Mouse (Mus musculus): Measurements from ENCODE around the gene Ptk7.
"Not testable (repeated sequence)": the region's sequence is repeated elsewhere in the genome, so short reads cannot be mapped to it uniquely, and the experiment has no call there.

Gene Ptk7

DNA sequence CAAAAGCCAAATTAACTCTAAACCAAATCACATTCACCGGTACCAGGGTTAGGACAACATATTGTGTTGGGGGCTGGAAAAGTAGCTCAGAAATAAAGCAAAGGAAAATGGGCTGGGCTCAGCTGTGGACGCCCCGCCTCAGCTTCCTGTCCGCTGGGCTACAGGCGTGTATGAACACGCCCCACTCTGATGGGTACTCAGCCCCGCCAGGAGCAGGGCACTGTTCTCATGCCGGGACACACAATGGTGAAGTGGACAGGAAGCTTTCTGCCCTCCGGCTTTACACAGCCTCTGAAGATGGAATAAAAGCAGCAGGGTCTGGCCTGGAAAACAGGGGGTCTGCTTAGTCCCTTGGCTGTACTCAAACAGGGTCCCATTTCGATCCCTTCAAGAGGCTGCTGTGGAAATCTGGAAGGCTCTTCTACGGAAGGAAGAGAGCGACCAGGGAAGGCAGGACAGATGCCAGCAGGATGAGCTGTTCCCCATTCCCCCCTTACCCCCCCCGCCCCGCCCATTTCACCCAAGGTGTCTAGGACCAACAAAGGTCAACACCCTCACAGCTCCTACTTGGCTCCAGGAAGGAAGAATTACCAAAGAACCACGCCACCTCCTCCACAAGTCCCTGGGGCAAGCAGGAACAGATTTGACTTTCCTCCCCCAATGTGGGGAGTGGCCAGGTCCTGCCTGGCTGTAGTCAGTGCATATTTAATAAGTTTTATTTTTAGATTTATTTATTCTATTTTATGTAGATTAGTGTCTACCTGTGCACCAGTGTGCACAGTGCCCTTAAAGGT is 19.4 kb downstream of the Ptk7 start:
- no peak for DNase-seq (ENCODE audit: low read depth, low spot score)

DNA sequence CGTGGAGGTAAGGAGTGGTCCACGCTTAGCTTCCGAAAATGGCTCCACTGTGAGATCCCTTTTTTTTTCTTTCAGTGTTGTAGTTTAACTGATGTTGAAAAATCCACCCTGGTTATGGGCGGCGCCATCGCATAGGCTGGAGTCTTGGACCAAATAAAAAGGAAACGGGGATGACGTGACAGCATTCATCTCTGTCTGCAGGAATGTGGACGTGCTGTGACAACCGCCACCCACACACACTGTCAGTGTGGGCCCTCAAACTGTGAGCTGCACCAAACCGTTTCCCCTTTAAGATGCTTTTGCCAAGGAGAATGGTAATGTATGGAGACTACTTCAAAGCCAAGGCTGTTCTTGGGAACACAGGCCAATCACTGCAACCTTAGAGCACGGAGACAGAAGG is 23.3 kb downstream of the Ptk7 start:
- DNase-seq (ENCODE audit: low read depth, low spot score), result no peak

DNA sequence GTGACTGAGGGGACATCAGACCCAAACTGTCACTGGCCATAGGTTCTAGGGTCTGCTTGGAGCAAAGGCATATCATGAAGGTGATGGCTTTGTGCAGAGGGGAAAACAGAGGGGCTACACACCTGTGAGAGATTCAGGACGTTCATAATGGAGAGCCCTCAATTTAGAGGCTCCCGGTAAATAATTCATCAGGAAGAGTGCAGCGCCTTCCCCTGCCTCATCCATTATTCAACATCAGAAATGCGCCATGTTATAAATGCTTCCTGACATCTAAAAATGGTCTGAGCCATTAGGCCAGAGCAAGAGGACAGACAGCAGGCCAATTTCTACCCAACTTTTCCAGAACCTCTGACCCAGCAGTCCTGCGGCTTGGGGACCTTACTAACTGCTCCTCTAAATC is 24.2 kb downstream of the Ptk7 start:
- no peak for DNase-seq (ENCODE audit: low read depth, low spot score)

DNA sequence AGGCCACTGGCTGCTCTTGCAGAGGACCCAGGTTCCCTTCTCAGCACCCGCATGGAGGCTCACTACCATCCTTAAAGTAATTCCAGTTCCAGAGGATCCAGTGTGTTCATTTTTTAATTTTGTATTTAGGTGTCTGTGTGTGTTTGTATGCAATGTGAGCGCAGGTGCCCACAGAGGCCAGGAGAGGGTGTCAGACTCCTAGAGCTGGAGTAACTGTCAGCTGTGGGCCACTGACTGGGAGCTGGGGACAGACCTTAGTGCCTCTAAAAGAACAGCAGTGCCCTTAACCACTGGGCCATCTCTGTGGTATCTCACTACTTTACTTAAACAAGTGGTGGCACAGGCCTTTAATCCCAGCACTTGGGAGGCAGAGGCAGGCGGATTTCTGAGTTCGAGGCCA is 26.1 kb downstream of the Ptk7 start:
- DNase-seq (ENCODE audit: low read depth, low spot score), result no peak

DNA sequence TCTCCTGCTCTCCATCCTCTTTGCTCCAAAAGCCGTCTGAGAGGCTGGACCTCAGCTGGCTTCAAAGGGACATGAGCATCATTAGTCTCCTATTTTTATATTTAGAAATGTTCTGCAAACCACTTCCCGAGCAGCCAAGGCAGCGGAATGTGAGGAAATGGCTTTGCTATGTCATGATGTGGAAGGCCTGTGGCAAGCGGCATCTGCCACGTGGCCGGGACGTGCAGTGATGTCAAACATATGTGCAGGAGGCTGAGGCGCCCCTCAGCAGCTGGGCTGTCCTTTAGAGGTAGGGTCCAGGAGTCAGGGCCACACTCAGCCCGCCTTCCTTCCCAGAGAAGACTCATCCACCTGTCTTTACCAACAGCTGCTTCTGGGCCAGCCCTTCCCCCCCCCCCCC is 27.1 kb downstream of the Ptk7 start:
- peak; percentile 51 for DNase-seq (ENCODE audit: low read depth, low spot score)

DNA sequence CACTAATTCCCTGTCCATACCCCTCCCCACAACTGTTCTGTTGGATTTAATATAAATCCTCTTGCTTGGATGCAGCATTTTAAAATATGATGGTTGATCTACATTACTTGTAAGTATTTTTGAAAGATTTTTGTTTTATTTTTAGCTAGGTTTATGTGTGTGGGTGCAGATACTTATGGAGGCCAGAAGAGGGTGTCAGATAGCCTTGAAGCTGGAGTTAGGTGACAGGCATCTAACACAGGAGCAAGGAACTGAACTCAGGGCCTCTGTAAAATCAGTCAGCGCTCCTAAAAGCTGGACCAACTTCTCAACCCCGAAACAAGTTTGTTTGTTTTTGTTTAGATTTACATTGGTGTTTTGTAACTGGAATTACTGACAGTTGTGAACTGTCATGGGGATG is 28.7 kb downstream of the Ptk7 start:
- DNase-seq (ENCODE audit: low read depth, low spot score), result no peak

DNA sequence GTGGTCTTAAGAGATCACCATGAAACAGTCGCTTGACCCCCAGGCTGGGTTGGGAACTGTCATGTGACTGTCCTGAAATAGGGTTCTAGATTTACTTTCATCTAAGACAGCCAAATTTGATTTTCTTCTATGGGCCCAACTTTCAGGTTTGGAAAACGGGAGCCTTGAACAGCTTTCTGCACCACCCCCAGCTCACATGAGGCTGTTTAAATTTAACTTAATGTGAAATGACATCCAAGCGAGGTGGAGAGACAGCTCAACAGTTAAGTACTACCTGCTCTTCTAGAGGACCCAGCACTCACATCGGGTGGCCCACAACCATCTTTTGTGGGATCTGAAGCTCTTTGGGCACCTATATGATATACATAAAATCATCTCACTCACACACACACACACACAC is 30.3 kb downstream of the Ptk7 start:
- no peak for DNase-seq (ENCODE audit: low read depth, low spot score)

DNA sequence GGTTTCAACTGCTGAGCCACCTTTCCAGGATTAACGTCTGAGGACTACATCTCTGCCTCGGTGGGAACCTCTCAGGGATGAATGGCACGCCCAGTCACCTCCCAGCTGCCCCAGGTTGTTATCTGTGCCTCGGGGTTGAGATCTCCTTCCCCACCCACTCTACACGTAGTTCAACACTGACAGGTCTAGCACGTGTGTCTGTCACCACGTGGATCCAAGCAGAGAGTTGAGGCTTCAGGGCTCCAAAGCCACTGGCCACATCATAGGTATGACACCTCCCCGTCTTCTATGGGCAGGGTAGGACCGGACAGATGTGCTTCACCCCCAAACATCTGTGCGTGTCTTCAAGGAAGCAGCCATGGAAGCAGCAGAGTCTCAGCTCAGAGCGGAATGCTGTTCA is 31.3 kb downstream of the Ptk7 start:
- no peak for DNase-seq (ENCODE audit: low read depth, low spot score)

DNA sequence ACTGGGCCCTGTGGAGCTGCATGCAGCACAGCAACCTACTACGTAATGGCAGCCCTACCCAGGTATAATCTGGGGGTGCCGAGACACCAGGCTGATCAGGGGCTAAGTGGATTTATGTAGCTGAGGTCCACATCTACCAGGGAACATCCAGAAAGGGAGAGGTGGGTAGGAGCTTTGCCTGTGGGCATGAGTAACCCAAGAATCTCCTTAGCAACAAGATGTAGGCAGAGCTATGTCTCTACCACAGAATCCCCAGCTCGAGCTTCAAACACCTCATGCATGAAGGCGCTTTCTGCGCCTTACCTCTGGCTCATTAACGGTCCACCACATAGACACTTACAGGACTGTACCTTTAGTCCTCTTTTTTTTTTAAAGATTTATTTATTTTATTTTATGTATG is 34.0 kb downstream of the Ptk7 start:
- DNase-seq (ENCODE audit: low read depth, low spot score), result no peak

DNA sequence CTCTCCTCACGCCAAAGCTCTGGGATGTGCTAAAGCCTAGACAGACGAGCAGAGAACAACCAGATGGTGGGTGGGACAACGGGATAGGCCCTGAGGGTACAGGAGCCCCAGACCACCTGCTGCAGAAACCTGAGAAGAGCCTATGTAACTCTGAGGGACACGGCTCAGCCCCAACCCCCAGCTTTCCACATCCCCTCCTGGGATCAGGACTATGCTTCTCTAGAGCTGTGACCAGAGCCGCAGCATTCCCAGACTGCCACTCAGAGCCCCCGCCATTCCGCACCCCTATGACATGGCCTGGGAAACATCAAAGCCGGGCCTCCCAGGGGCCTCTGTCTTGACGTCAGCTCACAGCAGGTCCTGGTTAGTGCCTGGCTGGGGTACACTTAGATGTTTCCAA is 34.7 kb downstream of the Ptk7 start:
- DNase-seq (ENCODE audit: low read depth, low spot score), result peak; percentile 56

DNA sequence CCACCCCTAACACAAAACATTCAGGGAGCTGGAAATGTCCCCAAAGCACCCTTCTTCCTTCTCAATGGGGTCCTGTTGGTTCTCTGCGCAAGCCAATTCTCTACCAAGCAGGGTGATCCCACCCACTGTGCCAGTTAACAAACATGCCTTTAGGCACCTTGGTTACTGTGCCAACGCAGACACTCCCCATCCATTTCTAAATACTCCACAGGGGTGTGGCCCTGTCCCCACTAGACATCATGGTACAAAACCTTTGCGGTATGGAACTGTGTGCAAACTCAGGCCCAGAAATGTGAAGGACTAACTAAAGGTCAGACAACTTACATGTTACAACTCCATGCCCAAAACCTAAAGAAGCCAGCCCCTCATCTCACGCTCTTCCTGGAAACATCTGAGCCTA is 36.2 kb downstream of the Ptk7 start:
- DNase-seq (ENCODE audit: low read depth, low spot score), result no peak

DNA sequence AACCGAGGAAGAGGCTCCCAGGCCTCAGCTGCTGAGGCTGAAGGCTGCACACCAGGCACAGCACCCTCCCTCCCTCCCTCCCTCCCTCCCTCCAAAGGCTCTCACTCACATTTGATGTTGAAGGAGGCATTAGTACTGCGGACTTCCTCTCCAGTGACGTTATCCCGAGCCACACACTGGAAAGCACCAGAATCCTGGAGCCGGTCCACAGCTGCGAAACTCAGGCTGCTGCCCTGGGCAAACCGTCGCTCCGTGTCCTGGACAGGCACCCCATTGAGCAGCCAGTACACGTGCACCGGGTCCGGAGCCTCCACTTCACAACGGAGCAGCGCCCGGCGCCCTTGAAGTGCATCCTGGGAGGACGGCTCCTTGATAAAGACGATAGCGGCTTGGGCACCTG is 37.9 kb downstream of the Ptk7 start:
- DNase-seq (ENCODE audit: low read depth, low spot score), result no peak

DNA sequence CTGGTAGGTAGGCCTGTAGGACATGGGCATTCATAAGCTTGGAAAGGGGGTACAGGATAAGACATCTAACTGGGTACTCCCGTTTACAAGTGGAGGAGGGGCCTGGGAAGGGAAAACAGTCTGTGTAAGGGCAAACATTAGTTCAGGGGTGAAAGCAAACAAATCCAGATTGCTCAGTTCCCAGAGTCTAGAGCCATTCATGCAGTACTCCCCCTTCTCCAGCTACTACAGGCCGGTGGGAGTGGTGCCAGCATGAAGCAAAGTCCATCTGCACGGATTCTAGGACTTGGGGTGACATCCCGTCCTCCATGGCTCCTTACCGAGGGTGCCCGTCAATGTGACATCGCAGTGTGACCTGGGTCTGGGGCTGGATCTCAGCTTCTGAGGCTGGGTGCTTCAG is 38.9 kb downstream of the Ptk7 start:
- no peak for DNase-seq (ENCODE audit: low read depth, low spot score)

DNA sequence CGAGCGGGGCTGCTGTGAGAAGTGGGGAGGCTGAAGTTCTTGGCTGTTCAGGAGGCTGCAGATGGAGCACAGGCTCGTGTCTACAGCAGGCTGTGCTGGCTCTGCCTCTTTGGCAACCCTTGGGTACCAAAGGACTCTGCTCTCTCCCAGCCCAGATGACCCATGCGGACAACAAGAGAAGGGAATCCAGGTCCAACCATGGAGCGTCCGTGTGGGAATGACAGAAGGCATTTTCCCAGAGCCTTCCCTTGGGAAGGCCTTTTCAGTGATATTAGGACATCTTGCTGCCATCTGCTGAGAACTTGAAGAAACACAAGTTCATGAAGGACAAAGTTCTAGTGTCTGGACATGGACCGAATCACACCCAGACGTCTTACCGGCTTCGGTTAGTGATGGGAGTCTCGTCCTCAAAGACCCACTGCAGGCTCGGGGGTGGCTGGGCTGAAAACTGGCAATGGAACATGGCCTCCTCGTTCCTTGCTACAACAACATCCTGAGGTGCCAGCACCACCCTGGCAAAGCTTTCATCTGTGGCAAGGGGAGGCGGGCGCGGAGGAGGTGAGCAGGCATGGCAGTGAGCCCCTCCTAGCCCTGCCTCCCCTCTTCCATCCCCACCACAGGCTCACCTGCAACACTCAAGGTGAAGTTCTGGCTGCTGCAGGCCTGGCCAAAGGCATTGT is 39.5 kb downstream of the Ptk7 start:
- no peak for DNase-seq (ENCODE audit: low read depth, low spot score)

DNA sequence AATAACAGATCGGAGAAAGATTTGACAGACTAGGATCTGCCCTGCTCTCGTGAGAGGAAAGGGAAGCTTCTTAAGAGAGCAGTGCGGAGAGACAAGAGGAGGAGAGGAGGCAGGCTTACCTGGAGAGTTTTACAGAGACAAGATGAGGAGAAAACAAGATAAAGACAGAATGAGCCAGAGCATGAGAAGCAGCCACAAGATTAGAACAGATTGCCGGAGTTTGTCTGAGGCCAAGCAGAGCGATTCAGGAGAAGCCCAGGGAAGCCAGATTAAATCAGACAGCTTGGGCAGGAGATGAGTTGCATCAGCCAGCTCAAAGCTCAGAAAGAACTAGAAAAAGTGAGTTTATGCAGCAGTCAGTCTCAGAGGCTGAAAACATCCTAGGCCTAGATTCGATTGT is 40.4 kb downstream of the Ptk7 start:
- no peak for DNase-seq (ENCODE audit: low read depth, low spot score)

DNA sequence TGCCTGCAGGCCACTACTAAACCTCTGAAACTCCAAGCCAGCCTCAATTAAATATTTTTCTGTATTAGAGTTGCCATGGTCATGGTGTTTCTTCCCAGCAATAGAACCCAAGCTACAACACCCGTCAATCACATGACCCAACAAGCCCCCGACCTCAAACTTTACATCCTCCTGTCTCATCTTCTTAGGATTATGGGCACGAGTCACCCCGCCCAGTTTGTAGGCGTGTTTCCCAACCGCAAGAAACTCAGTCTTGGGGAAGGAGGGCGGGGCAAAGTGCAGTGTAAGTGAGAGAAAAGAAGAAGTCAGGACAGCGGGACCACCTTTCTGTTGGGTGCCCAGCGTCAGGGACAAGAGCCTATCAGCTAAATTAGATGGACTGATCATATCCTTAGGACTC is 41.1 kb downstream of the Ptk7 start:
- no peak for DNase-seq (ENCODE audit: low read depth, low spot score)

DNA sequence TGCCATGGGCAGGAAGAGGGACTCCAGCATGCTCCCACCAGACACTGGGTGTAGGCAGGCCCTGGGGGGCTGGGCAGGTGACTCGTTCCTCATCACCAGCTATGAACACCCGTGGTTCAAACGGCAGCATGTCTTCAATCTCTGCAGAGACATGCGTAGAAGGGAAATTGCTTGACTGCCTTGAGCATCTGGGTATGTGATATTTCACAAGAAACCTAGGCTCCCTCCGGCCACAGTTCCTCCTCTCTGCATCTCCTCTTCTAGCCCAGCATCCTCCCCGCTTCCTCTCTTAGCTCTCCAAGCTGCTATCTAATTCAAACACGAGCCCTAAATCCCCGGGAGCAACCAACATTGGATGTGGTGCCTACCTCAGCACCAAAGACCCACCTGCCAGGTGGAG is 43.0 kb downstream of the Ptk7 start:
- DNase-seq (ENCODE audit: low read depth, low spot score), result no peak

DNA sequence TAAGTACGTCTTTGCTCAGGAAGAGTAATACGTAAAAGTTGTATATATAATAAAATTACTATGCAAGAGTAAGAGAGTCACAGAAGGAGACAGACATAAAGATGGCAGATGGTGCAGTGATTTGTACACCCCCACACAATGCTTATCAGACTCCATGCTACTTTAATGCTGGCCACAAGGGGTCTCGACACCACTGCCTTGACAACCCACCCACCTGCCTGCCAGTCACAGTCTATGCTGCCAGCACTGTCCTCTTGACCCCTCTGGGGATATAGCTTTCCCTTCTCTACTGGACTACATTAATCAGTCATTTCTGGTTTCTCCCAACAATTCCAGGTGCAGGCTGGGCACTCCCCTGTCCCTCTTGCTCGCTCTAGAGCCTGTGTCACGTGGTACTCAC is 50.7 kb downstream of the Ptk7 start:
- peak; percentile 20 for DNase-seq (ENCODE audit: low read depth, low spot score)

DNA sequence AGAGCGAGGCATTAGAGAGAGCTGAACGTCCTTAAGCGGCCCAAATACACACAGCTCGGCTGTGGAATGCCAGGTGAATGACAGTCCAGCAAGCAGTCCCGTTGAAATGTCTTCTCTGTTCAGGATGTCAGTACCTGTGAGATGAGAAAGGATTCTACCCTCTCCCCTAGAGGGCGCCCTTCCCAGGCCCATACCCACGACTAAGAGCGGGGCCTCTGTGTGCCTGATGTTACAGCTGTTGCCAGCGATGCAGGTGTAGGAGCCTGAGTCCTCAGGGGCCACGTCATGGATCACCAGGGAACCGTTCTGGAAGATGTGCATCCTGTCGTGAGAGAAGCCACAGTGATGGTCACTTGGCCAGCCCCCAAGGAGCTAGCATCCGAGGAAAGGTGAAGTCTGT is 53.2 kb downstream of the Ptk7 start:
- DNase-seq (ENCODE audit: low read depth, low spot score), result no peak

DNA sequence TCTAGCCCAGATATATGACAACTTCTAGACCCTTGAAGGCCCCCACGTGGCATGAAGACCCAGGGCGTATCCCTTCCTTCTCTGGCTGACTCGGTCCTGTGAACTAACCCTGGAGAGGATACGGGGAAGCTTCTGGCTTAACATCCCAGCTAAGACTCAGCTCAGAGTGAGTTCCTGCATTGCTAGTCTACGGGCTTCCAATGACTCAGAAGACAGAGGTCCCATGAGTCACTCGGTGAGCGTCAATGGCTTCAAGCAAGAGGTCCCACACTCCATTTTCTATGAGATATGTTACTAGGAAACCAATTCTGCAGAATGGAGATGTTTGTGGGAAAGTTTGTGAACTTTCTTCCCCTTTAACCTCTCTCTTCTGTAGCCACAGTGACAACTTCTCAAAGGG is 54.8 kb downstream of the Ptk7 start:
- no peak for DNase-seq (ENCODE audit: low read depth, low spot score)

DNA sequence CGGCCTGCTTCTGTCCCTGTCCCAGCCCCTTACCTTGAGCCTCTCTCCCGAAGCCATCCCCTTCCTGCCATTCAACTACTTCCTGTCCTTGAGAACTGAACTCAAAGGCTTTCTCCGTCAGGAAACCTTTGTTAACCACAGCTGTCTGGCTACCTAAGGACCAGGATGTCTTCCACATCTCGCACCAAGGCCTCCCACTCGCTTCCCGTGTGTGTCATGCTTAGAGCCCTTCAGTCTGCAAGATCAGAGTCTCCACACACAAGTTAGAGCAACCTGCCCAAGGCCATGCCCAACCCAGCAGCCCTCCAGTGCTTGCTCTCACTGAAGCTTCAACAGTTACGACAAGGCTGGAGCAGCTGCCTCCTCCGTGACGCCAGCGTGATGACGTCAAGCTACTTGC is 58.3 kb downstream of the Ptk7 start:
- no peak for DNase-seq (ENCODE audit: low read depth, low spot score)

DNA sequence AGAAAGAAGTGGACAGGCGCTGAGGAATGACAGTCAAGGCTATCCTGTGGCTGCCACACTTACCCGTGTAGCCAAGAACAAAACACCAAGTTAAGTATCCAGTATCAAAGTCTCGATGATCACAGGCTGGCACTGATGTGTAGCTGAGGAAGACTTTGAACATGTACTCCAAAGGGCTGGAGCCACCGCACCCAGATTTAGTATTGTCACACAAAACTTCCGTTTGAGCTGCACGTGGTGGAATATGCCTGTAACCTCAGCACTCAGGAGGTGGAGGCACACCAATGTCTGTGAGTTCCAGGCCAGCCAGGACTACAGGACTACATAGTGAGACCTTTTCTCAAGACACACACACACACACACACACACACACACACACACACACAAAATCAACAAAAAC is 70.2 kb downstream of the Ptk7 start:
- DNase-seq (ENCODE audit: low read depth, low spot score), result no peak

DNA sequence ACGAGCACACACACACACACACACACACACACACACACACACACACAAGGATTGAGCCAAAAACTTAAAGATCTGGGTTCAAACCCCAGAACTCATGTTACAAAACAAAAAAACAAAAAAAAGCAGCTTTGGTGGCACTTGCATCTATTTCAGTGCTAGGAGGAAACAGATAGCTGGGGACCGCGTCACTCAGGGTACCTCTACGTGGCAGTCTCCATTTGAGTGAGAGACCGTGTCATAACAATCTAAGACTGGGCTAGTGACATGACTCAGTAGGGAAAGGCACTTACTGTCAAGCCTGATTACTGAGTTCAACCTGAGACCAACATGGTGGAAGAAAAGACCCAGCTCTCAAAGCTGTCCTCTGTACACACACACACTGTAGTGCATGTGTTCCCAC is 71.2 kb downstream of the Ptk7 start:
- no peak for DNase-seq (ENCODE audit: low read depth, low spot score)

DNA sequence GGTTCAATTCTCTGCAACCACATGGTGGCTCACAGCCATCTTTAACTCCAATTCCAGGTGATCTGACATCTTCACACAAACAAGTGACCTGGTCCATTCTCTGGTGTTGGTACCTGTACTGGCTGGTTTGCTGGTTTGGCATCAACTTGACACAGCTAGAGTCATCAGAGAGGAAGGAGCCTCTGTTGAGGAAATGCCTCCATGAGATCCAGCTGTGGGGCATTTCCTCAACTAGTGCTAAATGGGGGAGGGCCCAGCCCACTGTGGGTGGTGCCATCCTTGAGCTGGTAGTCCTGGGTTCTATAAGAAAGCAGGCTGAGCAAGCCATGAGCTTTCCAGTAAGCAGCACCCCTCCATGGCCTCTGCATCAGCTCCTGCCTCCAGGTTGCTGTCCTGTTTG is 72.0 kb downstream of the Ptk7 start:
- DNase-seq (ENCODE audit: low read depth, low spot score), result not testable (repeated sequence)
